Mouse (Mus musculus) right cerebral cortex, postnatal 25 days (tissue): ENCODE results near the gene Dmac2.

Experiments used
- DNase-seq: peaks from one replicate; pipeline ENCODE4 v3.0.0; 2022

The Dmac2 gene

DNA sequence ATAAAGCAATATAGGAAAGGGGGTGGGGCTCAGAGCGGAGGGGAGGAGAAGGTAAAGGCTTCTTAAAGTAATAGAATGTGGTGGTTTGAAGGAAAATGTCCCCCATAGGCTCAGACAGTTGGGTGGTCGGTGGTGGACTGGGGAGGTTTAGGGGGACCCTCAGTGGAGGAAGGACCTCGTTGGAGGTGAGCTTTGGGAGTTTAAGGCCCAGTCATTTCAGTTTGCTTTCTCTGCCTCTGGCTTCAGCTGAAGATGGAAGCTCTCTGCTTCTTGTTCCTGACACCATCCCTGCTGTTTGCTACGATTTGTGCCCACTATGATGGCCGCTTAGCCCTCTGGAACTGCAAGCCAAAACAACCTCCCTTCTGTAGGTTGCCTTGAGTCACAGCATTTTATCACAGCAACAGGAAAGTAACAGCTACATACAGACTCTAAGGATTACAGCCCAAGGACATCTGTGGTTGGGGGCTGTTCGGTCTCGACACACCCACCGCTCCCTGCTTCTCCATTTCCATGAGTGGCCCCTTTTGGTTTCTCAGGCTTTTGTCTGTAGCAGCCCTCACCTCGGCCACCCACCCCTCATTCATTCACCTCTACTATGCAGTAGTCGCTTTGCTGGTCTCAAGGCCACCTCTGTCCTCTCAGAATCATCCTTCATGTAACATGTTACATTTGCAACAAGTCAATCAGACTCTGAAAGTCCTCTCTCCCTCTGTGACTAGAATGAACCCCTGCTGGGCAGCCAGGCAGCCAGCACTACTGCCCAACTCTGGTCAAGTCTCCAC is 1.6 kb upstream of the Dmac2 start:
- DNase-seq = no peak

DNA sequence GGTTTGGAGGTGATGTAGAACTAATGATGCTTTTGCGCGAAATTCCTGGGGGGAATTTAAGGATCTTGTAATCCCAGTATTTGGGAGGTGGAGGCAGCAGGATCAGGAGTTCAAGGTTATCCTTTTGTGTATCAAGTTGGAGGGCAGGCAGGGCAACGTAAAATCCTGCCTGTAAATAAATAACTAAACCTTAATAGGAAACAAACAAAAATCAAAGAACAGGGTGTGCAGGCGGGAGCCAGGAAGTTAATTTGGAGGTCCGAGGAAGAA is 443 bp downstream of the Dmac2 start:
- no peak for DNase-seq

DNA sequence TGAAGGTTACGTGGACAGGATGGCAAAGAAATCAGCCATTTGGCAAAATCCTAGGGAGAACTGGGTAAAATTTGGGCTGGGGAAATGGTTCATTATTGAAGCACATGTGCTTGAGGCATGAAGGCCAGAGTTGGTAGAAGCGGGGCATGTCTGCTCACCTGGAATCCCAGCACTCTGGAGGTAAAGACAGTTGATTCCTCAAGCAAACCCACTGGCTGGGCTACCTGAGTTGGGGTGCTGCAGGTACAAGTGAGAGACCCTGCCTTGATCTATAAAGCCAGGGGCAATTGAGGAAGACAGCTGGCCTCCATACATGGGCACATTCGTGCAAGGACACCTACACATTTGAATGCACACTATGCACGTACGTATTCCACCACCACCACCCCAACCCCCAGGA is 887 bp downstream of the Dmac2 start:
- DNase-seq = no peak

DNA sequence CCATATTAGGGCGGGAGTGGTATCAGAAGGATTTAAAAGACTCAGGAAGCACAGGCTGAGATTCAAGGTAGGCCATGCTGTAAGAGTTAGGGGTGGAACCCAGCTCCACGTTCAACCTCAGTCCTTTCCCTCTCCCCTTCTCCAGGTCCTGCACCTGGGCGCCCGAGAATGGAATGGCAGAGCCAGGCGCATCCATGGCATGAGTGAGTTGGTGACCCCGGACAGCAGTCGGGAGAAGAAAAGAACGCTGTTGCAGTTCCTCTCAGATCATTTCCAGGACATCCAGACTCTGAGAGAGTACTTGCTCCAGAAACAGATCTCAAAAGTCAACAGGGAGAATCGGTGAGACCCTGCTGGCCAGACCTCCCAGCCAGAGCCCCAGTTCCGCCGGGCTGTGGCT is 1.5 kb downstream of the Dmac2 start:
- DNase-seq = no peak

DNA sequence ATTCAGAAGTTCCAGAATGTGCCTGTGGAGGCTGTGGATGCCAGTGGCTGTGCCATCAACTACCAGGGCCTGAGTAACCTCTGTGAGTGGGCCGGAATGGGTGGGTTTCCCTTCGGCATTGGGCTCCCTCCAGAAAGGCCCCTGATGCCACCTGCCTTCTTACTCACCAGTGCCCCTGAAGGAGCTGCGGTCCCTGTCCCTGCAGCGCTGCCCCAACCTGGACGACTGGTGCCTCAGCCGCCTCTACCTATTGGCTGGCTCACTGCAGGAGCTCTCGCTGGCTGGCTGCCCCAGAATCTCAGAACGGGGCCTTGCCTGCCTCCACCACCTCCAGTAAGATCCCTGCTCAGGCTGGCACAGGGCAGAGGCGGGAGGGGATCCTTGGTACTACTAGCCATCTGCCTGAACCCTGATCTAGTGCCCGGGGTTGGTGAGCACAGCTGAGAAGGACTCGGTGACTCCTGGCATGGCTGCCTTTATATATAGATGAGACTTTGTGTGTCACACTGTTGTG is 4.7 kb downstream of the Dmac2 start:
- no peak for DNase-seq

DNA sequence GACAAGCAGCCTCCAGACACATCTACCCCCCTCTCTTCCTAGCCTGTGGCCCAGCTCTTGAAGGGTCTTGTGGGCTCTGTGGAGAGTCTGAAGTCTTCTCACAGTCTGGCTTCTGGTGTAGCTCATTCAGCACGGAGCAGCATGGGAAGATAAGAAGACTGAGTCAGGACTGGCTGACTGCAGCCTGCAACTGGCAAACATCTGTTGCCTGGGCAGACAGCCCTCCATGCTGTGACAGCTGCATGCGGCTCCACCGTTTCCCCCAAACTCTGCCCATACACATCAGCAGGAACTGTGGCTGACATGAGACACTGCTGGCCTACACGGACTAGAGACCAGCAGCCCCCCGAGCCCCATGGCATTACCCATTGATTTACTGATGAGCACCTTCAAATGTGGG is 5.6 kb downstream of the Dmac2 start:
- no peak for DNase-seq

DNA sequence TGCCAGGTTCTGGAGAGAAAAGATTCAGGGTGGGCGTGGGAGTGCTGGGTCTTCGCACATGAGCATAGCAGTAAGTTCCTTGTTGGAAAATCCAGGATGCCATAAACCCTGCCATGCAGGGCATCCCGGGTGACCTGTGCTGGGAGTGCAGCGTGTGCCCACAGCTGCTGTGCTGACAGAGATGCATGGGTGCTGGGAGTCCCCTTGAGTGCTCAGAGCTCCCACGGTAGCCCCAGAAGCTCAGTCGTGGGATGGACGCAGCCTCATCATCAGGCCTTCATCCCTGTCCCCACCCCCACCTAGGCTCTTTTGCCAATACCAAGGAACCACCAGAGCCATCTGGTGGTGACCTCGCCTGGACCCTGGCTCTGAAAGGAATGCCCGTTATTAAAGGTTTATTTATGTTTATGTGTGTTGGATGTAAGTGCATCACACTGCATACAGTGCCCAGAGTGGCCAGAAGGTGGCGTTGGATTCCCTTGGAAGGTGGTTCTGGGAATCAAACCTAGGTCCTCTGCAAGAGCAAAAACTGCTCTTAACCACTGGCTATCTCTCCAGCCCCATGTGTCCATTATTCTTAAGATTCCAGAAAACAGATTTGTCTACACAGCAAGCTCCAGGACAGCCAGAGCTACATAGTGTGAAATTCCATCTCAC is 6.5 kb downstream of the Dmac2 start:
- no peak for DNase-seq

DNA sequence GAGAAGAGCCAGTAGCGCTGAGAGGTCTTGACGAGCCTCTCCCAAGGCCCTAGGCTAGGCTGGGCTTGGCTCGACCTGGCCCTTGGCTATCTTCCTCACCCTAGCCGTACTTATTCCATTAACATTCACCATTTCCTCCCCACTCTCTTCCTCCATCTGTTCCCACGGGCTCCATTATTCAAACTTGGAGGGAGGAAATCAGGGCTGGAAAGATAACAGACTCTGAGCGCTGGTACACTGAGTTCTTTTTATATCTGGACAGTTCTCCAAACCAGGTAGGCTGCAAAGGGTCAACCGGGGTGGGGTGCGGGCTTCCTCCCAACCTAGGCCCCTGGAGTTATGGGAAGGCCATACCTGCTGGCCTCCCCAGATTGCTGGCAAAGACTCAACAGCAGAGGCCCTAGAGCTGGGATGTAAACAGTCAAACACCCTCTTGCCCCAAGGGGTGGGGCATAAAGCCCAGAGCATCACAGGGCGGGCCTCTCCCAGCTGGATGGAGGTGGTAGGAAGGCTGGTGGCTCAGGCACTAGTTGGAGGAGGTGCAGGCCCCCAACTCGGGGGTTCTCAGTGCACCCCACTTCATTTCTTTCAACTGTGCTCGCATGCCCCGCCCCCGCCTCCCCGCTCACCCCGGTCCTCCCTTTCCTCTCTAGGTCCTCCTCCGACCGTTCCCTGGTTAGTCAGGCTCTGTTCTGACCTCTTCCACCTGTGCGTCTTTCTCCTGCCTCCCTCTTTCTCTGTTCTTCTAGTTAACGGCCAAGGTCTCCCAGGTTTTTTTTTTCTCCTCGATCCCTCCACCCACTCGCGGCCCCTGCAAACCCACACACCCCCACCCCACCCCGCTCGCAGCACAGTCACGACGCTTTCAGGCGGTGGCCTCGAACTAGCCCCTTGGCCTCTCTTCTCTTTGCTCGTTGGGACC is 7.6 kb downstream of the Dmac2 start, which contains the start of gene B3gnt8:
B3gnt8 (plus strand) TSS at position 146 of the 922 bp plus-strand sequence.
- DNase-seq = no peak

DNA sequence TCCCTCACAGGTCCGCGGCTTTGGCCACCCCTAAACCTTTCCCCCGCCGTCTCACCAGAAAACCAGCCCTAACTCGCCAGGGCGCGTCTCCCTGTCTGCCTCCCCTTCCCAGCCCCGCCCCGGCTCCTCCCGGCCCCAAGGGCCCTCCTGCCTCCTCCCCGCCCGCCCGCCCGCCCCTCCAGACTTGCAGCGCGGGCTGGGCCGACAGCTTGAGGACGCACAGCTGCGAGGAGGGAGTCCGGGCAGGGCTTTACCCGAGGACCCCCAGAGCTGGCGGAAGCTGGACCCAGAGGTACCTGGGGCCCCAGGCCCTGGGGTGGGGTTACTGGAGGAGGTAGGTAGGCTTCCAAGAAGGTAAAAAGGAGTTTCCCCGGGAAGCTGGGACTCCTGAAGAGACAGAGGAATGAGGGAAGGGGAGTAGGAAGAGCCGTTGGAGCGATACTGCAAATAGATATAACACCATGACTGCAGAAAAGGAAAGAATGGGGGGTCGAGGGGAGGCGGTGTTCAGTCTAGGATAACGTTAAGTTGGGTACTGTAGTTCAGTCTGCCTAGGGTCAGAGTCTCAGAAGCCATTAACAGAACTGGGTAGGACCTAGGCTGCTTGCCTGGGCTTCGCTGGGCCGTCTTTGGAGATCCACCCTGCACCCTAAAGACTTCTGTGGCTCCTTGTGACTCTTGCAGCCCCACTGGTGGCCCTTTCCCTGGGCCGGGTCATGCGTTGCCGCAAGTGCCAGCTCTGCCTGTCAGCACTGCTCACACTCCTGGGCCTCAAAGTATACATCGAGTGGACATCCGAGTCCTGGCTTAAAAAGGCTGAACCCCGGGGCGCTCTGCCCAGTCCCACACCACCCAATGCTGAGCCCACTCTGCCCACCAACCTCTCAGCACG is 8.5 kb downstream of the Dmac2 start:
- DNase-seq = no peak

DNA sequence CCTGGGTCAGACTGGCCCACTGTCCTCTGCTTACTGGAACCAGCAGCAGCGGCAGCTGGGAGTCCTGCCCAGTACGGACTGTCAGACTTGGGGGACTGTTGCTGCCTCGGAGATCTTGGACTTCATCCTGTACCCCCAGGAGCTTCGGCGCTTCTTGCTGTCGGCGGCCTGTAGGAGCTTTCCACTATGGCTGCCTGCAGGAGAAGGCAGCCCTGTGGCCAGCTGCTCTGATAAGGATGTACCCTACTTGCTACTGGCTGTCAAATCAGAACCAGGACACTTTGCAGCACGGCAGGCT is 9.1 kb downstream of the Dmac2 start:
- DNase-seq = no peak

DNA sequence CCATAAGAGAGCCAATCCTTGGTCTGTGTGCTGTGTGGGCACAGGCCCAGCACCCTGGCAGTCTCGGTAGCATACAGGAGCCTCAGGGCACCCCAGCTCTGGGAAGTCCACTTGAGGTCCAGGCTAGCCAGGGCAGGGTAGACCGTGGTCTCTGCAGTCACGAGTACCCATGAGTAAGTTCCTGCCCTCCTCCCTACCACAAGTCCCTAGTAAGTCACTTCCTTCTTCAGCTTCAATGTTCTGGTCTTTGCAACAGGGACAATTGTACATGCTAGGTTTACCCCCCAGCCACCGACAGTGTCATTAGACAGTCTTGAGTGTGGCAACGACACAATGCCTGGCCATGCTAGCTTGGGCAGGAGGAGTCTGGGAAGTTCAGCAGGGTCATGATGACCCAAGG is 13.5 kb downstream of the Dmac2 start:
- no peak for DNase-seq

DNA sequence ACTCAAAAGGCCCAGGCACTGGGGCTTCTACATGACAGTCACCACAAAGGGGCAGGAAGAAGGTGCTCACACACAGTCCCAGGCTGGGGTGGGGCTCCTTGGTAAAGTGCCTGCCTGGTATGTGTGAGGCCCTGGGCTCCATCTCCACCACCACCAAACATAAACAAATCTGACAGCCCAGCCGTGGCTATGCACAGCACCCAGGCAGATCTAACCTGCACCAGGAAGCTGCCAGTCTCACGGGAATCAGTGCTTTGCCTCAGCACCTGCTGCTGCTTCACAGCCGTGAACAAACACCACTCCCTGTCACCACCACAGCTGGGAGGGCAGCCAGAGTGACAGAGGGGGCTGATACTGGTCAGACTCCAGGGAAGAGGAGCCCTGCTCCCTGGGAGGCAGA is 17.2 kb downstream of the Dmac2 start:
- no peak for DNase-seq

DNA sequence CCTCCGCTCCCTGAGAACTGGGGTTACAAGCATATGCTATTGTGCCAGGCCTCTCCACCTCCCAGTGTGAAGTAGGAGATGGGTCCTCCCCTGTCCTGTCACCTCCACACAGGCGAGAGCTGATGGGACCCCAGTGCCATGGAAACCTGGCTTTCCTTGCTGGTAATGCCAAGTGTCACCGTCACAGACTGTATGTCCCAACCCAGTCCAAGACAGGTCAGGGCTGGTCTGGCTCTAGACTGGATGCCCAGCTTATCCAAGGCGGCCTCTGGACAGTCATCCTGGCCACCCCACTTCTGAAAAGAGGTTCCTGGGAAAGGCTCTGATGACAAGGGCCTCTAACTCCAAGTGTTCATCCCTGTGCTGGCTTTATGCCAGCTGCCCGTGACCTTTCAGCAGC is 17.9 kb downstream of the Dmac2 start:
- DNase-seq = no peak

DNA sequence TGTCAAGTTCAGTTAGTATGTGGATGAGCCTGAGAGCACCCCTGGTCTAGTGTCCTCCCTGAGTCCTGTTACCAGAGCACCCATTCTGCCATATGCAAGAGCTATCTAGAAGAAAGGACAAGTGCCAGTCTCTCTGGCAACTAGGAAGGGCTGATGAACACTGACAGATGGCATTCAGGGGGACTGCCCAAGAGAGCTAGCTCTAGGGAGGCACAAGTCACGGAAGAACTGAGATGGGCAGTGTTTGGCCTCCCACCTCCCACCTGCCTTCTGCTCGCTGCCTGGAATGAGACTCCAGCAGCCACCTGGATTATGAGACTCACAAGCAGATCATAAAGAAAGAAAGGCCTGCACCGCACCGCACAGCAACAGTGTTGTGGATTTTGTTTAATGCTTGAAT is 20.5 kb downstream of the Dmac2 start:
- DNase-seq = peak; percentile 62

DNA sequence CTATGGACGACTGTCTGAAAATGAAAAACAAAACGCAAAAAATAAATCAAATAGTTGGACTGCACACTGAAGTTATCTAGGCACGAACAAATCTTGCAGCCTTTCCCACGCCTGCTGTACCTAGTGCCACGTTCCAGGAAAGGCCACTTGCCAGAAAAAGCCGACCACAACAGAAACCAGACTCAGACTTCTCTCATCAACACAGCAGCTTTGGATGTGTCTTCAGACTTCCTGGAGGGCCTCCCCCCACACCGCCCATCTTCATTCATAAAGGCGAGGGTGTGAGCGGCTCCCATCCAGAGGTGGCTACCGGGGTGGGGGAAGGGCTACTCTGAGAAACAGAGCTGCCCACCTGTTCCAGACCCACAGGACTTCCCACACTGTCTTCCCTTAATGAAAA is 24.9 kb downstream of the Dmac2 start:
- DNase-seq = no peak

DNA sequence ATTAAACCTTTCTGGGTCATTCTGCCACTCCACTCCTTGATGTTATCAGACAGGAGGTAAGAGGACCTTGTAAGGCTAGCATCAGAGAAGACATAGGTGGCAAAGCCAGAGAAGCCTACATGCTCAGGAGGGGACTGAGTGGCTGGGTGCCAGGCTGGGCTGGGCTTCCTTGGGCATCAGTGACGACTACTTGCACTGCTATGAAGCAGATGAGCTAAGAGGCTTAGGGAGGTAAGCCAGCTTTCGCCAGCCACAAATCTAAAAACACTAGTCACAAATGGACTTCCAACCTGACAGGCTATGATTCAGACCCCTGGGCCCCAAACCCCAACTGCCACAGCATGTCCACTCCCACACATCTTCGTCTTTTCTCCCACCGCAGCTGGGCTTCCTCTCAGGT is 25.4 kb downstream of the Dmac2 start:
- DNase-seq = no peak

DNA sequence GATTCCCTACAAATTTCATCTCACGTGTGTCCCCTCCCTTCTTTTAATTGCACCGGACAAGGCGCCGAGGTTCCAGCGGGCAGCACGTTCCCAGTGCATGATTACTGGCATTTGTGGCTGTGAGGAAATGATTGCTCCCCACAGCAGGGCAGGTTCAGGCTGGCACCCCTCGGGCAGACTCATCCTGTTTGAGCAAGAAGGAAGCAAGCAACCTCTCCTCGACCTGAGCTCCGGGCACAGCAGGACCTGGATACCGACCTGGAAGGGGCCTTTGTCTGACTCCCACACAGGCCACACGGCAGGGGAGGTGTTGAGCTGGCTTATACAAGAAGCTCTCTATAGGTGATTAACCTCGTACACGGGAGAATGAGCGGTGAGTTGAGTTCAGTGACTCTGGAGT is 25.9 kb downstream of the Dmac2 start:
- DNase-seq = no peak

DNA sequence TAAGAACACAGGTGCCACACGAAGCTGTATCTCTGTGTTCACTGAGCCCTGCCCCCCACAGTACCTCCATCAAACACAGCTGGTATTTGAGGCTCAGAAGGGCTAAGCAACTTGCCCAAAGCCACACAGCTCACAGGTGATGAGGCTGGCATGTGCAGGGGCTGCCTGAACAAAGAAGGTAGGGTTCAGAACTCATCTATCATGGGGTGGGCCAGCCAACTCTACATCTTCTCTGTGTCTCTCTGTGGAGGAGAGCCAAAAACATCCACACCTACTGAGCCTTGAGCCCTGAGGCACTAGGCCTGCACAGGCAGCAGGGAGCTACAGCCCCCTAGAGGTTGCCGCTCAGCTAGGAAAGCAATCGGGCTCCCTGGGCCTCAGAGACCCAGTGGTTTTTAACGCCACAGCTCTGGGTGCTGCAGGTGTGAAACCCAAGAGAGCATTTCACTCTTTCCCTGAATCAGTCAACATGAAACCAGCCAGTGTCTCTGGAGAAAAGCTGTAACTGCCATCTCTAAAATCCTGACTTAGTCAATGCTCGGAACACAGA is 28.4 kb downstream of the Dmac2 start:
- no peak for DNase-seq

DNA sequence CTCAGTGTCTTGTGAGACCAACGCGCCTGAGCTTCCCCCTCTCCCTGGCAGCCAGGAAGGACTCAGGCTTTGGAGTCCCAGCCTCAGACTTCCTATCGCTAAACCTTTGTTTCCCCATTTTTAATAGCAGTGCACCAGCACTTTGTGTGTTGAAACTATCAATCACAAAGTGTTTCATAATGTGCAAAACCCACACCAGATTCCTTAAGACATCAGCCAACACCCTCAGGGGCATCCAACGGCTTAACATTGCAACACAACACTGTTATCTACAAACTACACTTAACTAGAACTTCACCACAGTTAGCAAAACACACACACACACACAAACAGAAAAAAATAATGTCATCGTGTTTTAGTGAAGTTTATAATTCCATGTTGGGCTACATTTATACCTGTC is 30.6 kb downstream of the Dmac2 start:
- DNase-seq = no peak

DNA sequence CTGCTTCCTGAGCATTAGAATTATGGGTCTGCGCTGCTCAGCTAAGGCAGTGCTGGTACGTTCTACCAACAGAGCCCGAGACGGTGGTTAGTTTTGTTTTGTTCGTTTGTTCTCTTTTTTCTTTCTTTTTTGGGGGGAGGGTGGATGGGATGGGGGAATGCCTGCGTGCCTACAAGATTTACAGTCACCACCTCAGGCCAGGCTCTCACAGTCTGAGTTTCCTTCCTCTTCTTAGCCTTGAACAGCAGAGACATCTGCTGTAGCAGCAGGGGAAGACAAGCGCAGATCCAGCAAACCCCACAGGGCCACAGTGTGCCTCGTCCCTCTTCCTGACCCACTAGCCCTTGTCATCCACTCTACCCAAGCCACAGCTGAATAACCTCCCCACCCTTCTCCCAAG is 32.1 kb downstream of the Dmac2 start:
- DNase-seq = no peak

DNA sequence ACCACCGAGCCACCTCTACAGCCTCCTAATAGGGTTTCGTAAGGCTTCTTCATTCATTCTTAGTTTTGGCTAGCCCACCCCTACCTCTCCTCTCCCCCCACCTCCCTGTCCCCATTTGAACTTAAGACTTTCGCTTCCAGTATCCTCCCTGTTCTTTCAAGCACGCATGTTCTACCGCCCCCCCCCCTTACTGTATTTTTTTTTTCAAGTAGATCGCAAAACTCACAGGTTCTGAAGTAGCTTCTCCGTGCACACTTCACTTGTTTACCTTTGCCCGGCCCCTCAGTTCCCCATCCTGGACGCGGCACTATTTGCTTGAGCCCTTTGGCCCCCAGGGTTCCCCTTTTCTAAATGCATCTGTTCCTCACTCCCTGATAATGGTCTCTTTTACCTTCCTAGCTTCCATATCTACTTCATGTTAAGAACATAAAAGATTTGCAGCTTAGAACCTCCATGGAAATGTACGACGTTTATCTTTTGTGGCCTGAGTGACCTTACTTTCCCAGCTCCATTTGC is 33.1 kb downstream of the Dmac2 start:
- no peak for DNase-seq
